Comparison of ENCODE assay signal across 8 mouse cellular contexts in genomic region chr2:84883084-84883483, GRCm38 (mm10). TPM values are rescaled to one million over a fixed set of nuclear protein-coding genes. Genes with fewer than 3 reads are reported as not detected.
DNase-seq lines count a peak whose midpoint lies in the region; ATAC-seq lines count a peak whose summit lies in the region.

No protein-coding gene starts in this region.

- intact Hi-C loops in gastrocnemius, postnatal 14 days (cut with DNase I; ENCODE audit: low total_unique reads), result no loop called here

- peak overlapping the region; percentile 31 for H3K4me2 ChIP-seq in kidney, embryonic 14.5 days (replicated peaks; ENCODE audit: low read depth, low read length)
- peak overlapping the region; percentile 43 for H3K4me2 ChIP-seq in embryonic facial prominence, embryonic 12.5 days (replicated peaks)
- H3K4me2 ChIP-seq in hindbrain, embryonic 16.5 days (ENCODE audit: low read length), result peak overlapping the region; percentile 46
- peak overlapping the region; percentile 45 for H3K4me2 ChIP-seq in midbrain, embryonic 14.5 days (ENCODE audit: low read length)

- H3K9me3 ChIP-seq in kidney, embryonic 14.5 days (ENCODE audit: control insufficient read depth, low read length), result no peaks in the 10 kb centered on the region
- H3K9me3 ChIP-seq in embryonic facial prominence, embryonic 12.5 days, result no peaks in the 10 kb centered on the region
- H3K9me3 ChIP-seq in hindbrain, embryonic 16.5 days (ENCODE audit: control insufficient read depth, low read length), result no peaks in the 10 kb centered on the region
- H3K9me3 ChIP-seq in midbrain, embryonic 14.5 days (ENCODE audit: control insufficient read depth, low read length), result no peaks in the 10 kb centered on the region

- H3K9ac ChIP-seq in kidney, embryonic 14.5 days (ENCODE audit: low read depth, low read length), result no peak overlapping the region
- H3K9ac ChIP-seq in embryonic facial prominence, embryonic 12.5 days, result no peak overlapping the region; the same call in 1 of the 2 replicates
- no peak overlapping the region; the same call in 1 of the 2 replicates for H3K9ac ChIP-seq in hindbrain, embryonic 16.5 days (ENCODE audit: low read depth, low read length)
- no peak overlapping the region for H3K9ac ChIP-seq in midbrain, embryonic 14.5 days (replicated peaks; ENCODE audit: low read length)

- H3K36me3 ChIP-seq in kidney, embryonic 14.5 days (ENCODE audit: control insufficient read depth, insufficient read depth, low read length), result no peaks in the 10 kb centered on the region
- H3K36me3 ChIP-seq in embryonic facial prominence, embryonic 12.5 days, result no peaks in the 10 kb centered on the region
- no peaks in the 10 kb centered on the region for H3K36me3 ChIP-seq in hindbrain, embryonic 16.5 days (ENCODE audit: control insufficient read depth, insufficient read depth, low read length)
- H3K36me3 ChIP-seq in midbrain, embryonic 14.5 days (ENCODE audit: control insufficient read depth, insufficient read depth, low read length), result no peaks in the 10 kb centered on the region

- H3K27ac ChIP-seq in kidney, embryonic 14.5 days (ENCODE audit: low read depth, low read length), result no peak overlapping the region
- H3K27ac ChIP-seq in embryonic facial prominence, embryonic 12.5 days, result no peak overlapping the region
- H3K27ac ChIP-seq in hindbrain, embryonic 16.5 days (ENCODE audit: low read depth, low read length), result no peak overlapping the region
- H3K27ac ChIP-seq in midbrain, embryonic 14.5 days (replicated peaks; ENCODE audit: low read depth, low read length), result no peak overlapping the region

- H3K4me3 ChIP-seq in kidney, embryonic 14.5 days (ENCODE audit: low read length), result peak overlapping the region; percentile 5; the same call in 1 of the 2 replicates
- peak overlapping the region; percentile 23 for H3K4me3 ChIP-seq in embryonic facial prominence, embryonic 12.5 days
- peak overlapping the region; percentile 5; the same call in 1 of the 2 replicates for H3K4me3 ChIP-seq in hindbrain, embryonic 16.5 days (ENCODE audit: low read length)
- peak overlapping the region; percentile 18; the same call in 1 of the 2 replicates for H3K4me3 ChIP-seq in midbrain, embryonic 14.5 days (replicated peaks; ENCODE audit: low read depth, low read length)

- ATAC-seq in kidney, embryonic 14.5 days (ENCODE audit: low FRiP score, low TSS enrichment), result peak; percentile 53
- no peak for ATAC-seq in embryonic facial prominence, embryonic 12.5 days (ENCODE audit: insufficient number of reproducible peaks, insufficient read depth, low FRiP score, low TSS enrichment)
- ATAC-seq in hindbrain, embryonic 16.5 days, result no peak
- ATAC-seq in midbrain, embryonic 14.5 days (ENCODE audit: low FRiP score, low TSS enrichment), result no peak

- peaks cover 55% of the 10 kb centered on the region for H3K27me3 ChIP-seq in kidney, embryonic 14.5 days (ENCODE audit: control insufficient read depth, insufficient read depth, low read length)
- peaks cover 85% of the 10 kb centered on the region for H3K27me3 ChIP-seq in embryonic facial prominence, embryonic 12.5 days
- H3K27me3 ChIP-seq in hindbrain, embryonic 16.5 days (replicated peaks; ENCODE audit: control insufficient read depth, insufficient read depth, low read length), result peaks cover 40% of the 10 kb centered on the region
- H3K27me3 ChIP-seq in midbrain, embryonic 14.5 days (ENCODE audit: control insufficient read depth, insufficient read depth, low read length), result peaks cover 44% of the 10 kb centered on the region

- H3K4me1 ChIP-seq in kidney, embryonic 14.5 days (ENCODE audit: control insufficient read depth, insufficient read depth, low read length), result peaks cover 24% of the 10 kb centered on the region
- peaks cover 32% of the 10 kb centered on the region for H3K4me1 ChIP-seq in embryonic facial prominence, embryonic 12.5 days
- H3K4me1 ChIP-seq in hindbrain, embryonic 16.5 days (ENCODE audit: control insufficient read depth, insufficient read depth, low read depth, low read length), result peaks cover 22% of the 10 kb centered on the region
- H3K4me1 ChIP-seq in midbrain, embryonic 14.5 days (ENCODE audit: control insufficient read depth, insufficient read depth, low read length), result peaks cover 19% of the 10 kb centered on the region

- no peak for DNase-seq in kidney, postnatal 10 days
- peak; percentile 32 for DNase-seq in midbrain, embryonic 14.5 days
- no peak for DNase-seq in gastrocnemius, postnatal 14 days
- no peak for DNase-seq in adipocyte (ENCODE audit: low spot score)
- no peak for DNase-seq in right cerebral cortex, postnatal 14 days

- 3% methylated on average over 6 of the region's 6 CpGs for WGBS in kidney, embryonic 14.5 days
- 5% methylated on average over 6 of the region's 6 CpGs for WGBS in embryonic facial prominence, embryonic 12.5 days
- WGBS in hindbrain, embryonic 16.5 days, result 4% methylated on average over 6 of the region's 6 CpGs
- WGBS in midbrain, embryonic 14.5 days, result 3% methylated on average over 6 of the region's 6 CpGs

RNA-seq across cellular contexts. Expression of gene Rtn4rl2, which starts 3.4 kb away (rescaled TPM):
- polyA plus RNA-seq in kidney, embryonic 14.5 days (2014; fragmentation: Nextera tagmentation; extraction: Ambion mirVana), result 1.6 and 2.1 TPM in 2 replicates
- 5.2 and 5.4 TPM in 2 replicates for polyA plus RNA-seq in embryonic facial prominence, embryonic 12.5 days (2016; fragmentation: Nextera tagmentation; extraction: Ambion mirVana)
- 3.0 and 4.5 TPM in 2 replicates for polyA plus RNA-seq in hindbrain, embryonic 16.5 days (2015; fragmentation: Nextera tagmentation; extraction: Ambion mirVana)
- 4.5 and 5.6 TPM in 2 replicates for polyA plus RNA-seq in midbrain, embryonic 14.5 days (2014; fragmentation: Nextera tagmentation; extraction: Ambion mirVana)
- under 1 TPM; 0.55 to 0.64 TPM for total RNA-seq in gastrocnemius, postnatal 14 days (2021)

RNA-seq across cellular contexts. Expression of gene Slc43a1, which starts 44.4 kb away (rescaled TPM):
- 15.5 and 19.4 TPM in 2 replicates for polyA plus RNA-seq in kidney, embryonic 14.5 days (2014; fragmentation: Nextera tagmentation; extraction: Ambion mirVana)
- polyA plus RNA-seq in embryonic facial prominence, embryonic 12.5 days (2016; fragmentation: Nextera tagmentation; extraction: Ambion mirVana), result 19.0 and 19.6 TPM in 2 replicates
- polyA plus RNA-seq in hindbrain, embryonic 16.5 days (2015; fragmentation: Nextera tagmentation; extraction: Ambion mirVana), result 1.5 and 1.6 TPM in 2 replicates
- 0.90 and 2.4 TPM in 2 replicates for polyA plus RNA-seq in midbrain, embryonic 14.5 days (2014; fragmentation: Nextera tagmentation; extraction: Ambion mirVana)
- total RNA-seq in gastrocnemius, postnatal 14 days (2021), result 10 to 100 TPM in 1 of 2 experiments, 1 to 10 TPM in 1; 6.2 to 16.1 TPM

RNA-seq across cellular contexts. Expression of gene Slc43a3, which starts 53.3 kb away (rescaled TPM):
- 41.1 and 53.7 TPM in 2 replicates for polyA plus RNA-seq in kidney, embryonic 14.5 days (2014; fragmentation: Nextera tagmentation; extraction: Ambion mirVana)
- 30.4 and 35.9 TPM in 2 replicates for polyA plus RNA-seq in embryonic facial prominence, embryonic 12.5 days (2016; fragmentation: Nextera tagmentation; extraction: Ambion mirVana)
- 5.4 and 5.7 TPM in 2 replicates for polyA plus RNA-seq in hindbrain, embryonic 16.5 days (2015; fragmentation: Nextera tagmentation; extraction: Ambion mirVana)
- 1.7 and 4.2 TPM in 2 replicates for polyA plus RNA-seq in midbrain, embryonic 14.5 days (2014; fragmentation: Nextera tagmentation; extraction: Ambion mirVana)
- 10 to 100 TPM; 22.4 to 43.2 TPM for total RNA-seq in gastrocnemius, postnatal 14 days (2021)

RNA-seq across cellular contexts. Expression of gene Timm10, which starts 56.3 kb away (rescaled TPM):
- 65.3 and 79.4 TPM in 2 replicates for polyA plus RNA-seq in kidney, embryonic 14.5 days (2014; fragmentation: Nextera tagmentation; extraction: Ambion mirVana)
- polyA plus RNA-seq in embryonic facial prominence, embryonic 12.5 days (2016; fragmentation: Nextera tagmentation; extraction: Ambion mirVana), result 39.4 and 41.3 TPM in 2 replicates
- polyA plus RNA-seq in hindbrain, embryonic 16.5 days (2015; fragmentation: Nextera tagmentation; extraction: Ambion mirVana), result 76.5 and 83.2 TPM in 2 replicates
- 58.6 and 80.6 TPM in 2 replicates for polyA plus RNA-seq in midbrain, embryonic 14.5 days (2014; fragmentation: Nextera tagmentation; extraction: Ambion mirVana)
- 10 to 100 TPM; 45.7 to 46.0 TPM for total RNA-seq in gastrocnemius, postnatal 14 days (2021)
